Mouse (Mus musculus) cerebellum, postnatal 36 days (tissue): ENCODE measurements around the gene Hist1h2ag.
A peak's percentile ranks its signal among the peaks of the same experiment; 100 is the strongest.
"Not testable (repeated sequence)": the region's sequence is repeated elsewhere in the genome, so short reads cannot be mapped to it uniquely, and the experiment has no call there.

Source experiments
- DNase-seq, 2 experiments: peaks; one replicate each; pipeline ENCODE4 v3.0.0; 2021 to 2022; ENCODE audit warnings: mixed read lengths in 2 of 2

Hist1h2ag gene

DNA sequence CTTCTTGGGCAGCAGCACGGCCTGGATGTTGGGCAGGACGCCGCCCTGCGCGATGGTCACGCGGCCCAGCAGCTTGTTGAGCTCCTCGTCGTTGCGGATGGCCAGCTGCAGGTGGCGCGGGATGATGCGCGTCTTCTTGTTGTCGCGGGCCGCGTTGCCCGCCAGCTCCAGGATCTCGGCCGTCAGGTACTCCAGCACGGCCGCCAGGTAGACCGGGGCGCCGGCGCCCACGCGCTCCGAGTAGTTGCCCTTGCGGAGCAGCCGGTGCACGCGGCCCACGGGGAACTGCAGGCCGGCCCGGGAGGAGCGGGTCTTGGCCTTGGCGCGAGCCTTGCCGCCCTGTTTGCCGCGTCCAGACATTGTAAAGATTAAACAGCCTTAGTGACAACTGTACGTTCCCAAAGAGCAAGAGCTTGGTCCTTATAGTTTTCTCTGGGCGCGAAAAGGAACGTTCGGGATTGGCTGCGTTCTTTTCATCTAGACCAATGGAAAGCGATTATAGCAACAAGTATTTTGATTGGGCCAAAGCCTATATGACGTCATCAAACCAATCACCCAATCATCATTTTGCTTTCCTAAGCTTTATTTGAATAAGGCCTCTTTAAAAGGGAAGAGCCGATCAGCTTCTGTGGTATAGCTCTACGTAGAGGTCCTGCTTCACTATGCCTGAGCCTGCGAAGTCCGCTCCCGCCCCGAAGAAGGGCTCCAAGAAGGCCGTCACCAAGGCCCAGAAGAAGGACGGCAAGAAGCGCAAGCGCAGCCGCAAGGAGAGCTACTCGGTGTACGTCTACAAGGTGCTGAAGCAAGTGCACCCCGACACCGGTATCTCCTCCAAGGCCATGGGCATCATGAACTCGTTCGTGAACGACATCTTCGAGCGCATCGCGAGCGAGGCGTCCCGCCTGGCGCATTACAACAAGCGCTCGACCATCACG lies at the start of gene Hist1h2ag, which contains the start of gene Hist1h2bj:
Gene Hist1h2ag, minus strand, starts transcription at position 377 of the 935 bp plus-strand sequence.
Gene Hist1h2bj, plus strand, starts transcription at position 647 of the 935 bp plus-strand sequence.
- DNase-seq, result peak; percentile 75 to 92

DNA sequence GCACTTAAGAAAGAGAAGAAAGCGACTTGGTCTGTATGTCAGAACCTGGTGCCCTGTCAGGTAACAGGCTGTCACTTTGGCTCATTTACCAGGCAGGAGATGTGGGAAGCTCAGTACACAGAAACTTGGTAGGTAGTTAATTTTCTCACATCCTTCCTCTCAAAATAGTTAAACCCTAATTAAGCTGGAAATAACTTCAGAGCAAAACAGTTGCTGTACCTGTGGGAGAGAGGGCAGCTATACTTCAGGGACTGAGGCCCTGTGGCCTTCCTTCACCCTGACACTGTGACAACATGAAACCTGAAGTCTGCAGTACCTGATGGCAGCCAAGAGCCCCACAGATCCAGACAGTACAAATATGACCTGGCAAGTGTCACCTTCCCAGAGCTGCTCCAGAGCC lies 41.4 kb upstream of the Hist1h2ag start, which contains the start of gene Vmn1r188:
Gene Vmn1r188, plus strand, starts transcription at position 301 of the 400 bp plus-strand sequence.
- not testable (repeated sequence) for DNase-seq

DNA sequence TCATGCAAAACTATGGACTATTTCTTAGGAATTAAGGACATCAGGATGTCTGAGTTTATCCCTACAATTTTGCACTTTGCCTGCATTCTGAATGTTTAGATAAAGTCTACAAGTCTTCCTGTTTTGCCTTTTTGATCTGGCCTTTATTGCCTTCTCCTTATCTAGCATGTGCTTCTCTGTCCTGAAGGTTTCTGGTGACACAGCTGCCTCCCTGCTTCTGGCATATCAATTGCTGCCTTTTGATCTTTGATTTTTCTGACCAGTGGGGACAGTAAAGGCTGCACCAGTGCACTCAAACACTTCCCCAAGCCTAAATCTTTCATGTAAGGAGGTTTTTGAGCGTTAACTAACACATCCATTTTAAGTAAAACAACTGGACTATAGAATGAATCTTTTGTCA lies 20.7 kb upstream of the Hist1h2ag start:
- DNase-seq, result no peak

DNA sequence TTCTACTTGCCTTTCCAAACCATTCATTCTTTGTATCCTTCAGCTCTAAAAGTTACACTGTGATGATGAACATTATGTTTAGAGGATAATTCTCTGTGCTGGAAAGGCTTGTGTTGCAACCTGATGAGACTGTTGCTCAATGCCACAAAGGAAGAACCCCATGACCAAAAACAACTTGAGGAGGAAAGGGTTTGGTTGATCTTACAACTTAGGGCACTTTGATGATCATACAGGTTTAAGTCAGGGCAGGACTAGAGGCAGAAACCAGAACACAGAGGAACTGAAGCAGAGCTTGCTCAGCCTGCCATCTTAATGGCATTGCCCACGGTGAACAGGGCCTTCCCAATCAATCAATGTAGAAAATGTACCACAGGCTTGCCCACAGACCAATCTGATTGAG lies 18.7 kb upstream of the Hist1h2ag start:
- no peak for DNase-seq

DNA sequence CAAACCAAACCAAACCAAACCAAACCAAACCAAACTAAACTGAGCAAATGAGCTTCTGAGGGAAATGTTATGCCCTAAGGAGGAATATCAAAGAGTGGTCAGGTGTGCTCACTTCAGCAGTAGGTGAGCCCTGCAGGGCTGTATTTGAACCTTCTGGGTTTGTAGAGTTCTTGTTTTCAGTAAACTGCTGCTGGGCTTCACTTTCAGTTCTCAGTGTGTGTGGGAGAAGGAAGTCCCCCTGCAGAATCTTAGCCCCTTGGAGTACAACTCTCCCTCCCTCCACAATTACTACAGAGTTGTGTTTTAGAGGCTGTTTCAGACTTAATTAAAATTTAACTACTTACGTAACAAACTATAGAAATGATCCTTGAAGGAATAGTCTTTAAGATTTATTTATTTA lies 11.0 kb upstream of the Hist1h2ag start:
- no peak for DNase-seq

DNA sequence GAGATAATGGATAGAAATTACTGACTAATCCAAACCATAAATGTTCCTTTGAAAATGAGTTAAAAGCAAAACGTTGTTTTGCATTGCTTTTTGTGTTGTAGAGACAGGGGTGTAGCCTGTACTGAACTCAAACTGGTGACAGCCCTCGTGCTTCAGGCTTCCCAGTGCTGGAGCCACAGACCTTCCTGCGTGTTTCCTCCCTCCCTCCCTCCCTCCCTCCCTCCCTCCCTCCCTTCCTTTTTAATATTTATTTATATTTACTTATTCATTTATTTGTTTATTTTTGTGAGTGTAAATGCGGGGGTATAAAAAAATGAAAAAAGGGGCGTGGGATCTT lies 8.7 kb upstream of the Hist1h2ag start:
- DNase-seq, result no peak

DNA sequence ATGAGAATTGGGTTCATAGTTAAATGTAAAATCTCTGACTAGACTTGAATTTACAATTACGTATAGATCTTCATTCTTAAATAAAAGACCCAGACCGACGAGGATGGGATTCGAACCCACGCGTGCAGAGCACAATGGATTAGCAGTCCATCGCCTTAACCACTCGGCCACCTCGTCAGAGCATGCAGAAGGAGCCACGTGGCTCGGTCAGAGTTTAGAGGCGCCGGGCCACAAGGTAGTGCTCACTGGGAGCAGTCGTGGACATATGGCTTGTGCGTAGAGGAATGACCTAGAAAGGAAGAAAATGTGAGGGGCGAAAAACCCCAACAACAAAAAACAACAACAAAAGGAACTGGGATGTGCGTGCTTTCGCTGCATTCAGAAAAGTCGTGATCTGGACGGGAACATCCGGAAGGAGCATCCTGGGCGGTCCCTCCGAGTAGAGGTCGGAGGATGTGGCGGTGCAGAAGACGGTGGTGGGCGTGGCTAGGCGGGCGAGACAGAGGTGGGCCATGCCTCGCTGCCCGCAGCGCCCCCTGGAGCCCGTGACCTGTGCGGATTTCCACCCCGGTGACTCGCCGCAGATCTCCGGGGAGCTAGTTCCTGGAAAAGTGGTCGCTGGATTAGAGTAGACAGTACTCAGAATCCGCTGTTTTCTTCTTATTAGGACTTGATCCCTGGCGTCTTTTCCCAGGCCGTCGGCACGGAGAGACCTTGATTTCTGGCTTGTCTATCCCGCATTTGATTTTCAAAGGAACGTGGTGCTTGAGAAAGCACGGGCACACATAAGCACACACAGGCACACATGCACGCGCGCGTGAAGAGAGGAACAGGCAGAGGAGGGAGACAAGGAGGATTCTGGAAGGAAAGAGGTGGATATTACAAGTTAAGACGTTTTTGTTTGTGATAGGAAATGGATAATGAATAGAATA lies 8.1 kb upstream of the Hist1h2ag start:
- DNase-seq, result peak; percentile 67 to 71

DNA sequence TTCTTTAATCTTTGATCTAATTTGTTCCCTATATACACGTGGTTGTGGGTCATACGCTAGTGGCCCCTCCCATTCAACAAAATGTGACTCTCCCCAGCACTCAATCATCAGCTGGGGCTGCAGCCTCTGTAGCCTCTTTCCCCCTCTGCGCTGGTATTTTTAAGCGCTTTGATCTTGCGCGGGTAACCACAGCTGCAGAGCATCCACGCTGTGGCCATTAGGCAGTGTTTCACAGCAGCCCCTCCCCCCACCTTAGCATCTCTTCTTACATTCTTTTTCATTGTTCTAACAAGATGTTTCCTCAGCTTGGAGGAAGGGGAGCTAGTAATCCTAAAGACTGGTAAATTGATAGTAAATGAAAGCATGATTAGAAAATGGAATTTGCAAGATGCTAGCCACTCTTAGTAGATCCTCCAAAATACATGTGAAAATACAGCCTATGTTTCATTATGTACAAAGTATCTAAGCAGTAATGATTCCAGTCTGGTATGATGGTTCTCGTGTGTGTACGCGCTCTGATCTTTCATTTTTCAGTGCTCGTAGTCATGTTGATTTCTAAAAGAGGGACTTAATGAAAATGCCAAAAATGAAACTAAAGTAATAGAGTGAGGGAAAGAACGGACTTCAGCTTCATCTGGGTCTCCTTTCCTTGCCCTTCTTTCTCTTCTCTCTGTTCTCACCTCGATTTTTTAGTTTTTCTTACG lies 7.1 kb upstream of the Hist1h2ag start:
- DNase-seq, result no peak

DNA sequence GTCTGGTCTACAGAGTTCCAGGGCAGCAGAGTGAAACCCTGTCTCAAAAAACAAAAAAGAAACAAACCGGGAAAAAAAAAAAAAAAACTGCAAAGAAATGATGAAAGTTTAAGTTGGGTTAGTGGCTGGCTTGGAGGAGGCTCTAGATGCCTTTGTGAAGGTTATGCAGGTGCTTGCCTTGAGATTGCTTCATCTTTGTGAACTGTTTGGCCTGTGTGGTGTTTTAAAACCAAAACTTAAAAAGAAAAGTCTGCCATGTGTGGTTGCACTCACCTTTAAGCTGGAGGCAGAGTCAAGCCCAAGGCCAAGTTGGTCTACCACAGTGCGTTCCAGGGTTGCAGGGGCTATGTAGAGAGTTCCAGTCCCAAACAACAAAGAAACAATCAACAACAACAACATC lies 6.3 kb upstream of the Hist1h2ag start:
- DNase-seq, result no peak

DNA sequence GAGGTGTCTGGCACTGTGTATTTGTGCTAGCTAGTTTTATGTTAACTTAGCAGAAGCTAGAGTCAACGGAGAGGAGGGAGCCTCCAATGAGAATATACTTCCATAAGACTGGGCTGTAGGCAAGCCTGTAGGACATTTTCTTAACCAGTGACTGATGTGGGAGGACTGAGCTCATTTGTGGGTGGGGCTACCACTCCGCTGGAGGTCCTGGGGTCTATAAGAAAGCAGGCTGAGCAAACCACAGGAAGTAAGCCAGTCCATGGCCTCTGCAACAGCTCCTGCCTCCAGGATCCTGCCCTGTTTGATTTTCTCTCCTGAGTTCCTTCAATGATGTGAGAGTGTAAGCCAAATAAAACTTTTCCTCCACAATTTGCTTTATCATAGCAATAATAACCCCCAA lies 2.6 kb upstream of the Hist1h2ag start:
- DNase-seq, result no peak

DNA sequence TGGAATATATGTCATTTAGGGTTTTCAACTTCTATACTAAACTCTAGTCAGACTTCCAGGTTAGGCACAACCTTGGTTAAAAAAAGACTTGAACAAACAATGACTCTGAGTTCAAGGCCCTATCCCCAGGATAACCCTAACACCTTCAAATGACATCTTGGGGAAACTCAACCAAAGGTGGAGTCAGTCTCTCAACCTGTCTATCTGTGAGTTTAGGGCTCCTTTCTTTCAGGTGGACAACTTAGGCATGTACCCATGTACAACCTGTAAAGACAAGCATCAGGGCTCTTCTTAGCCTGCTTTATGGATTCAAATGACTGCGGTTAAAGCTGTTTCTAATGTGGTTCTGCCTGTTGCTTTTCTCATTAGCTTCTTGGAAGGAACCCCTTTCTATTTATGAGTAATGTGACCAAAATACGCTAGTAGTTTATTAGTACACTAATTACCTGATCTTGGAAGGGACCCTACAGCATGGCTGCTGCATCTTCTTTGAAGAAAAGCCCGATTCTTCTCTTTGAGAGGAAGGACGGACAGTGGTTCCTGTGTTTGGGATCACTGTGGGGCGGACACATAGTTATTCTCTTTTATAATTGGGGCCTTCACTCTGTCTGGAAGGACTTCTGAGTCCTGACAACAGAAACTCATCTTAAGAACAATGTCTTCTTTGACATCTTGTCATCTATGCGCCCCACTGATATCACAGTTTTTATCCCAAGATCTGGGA lies 1.9 kb upstream of the Hist1h2ag start:
- no peak for DNase-seq

DNA sequence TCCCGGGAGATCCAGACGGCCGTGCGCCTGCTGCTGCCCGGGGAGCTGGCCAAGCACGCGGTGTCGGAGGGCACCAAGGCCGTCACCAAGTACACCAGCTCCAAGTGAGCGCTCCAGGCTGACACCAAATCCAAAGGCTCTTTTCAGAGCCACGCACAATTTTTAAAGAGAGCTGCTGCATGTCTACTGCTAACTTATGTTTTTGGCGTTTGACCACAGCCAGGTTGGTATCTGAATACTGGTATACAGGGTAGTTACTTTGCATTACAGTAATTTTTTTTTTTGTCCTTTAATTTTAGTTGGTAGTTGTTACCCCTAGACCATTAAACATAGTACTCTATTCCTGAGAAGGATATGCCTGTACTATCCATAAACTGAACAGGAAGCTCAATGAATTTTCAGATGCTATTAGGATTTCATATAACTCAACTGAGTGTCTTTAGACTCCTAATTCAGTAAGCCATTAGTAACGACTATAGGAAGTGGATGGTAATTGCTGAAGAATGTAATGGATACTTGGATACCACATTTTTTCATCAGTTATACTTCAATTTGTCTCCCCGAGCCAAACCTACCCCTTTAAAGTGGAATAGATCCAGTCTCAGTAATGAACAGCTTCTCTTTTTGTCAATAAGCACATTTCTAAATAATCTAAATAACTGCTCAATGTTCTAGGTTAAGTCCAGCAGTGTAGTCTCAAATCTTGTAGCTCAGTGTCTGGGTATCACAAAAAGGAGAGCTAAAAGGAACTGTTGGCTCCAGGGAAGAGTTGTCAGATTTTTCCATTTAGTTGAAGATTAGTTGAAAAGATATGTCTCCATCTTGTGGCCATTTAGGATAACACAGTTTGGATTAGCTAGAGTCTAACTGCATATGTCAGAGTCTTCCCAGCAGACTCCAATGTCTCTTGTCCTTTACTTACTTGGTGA lies 1.0 kb upstream of the Hist1h2ag start:
- peak in 1 of 2 experiments; percentile 13 for DNase-seq

DNA sequence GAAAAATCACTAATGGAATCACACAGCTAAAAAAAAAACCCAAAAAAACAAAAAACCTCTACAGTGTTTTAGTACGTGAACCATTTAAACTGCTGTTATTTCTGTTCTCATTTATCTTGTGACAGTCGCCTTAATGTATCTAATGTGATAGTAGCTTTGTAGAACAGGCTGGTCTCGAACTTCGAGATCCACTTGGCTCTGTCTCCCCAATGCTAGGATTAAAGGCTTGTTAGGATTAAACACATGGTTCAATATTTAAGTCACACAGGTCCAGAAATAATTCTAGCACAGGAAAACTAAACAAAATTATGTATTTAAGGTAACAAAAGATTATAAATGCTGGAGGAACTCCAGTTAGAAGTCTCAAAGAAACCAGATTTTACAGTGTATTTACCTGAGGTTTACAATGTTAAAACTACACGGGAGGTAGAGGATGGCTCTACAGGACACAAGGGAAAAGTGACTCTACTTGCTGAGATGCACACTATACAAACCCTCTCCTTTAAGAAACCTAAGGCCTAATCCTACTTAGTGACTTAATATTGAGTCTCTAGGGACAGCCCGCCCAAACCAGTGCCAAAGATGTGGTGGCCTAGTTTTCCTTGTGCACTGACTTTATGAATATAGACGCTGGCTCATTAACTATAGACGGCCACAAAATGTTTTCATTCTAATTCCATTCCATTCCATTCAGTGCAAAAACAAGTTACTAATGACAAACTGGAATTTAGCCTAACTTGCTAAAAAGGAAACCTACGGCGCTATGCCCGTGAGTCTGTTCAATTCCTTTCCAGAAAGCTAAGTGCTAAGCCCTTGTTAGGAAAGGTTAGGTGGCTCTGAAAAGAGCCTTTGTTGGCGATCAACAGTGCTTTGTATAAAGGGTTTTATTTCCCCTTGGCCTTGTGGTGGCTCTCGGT lies 835 bp downstream of the Hist1h2ag start:
- DNase-seq, result no peak

DNA sequence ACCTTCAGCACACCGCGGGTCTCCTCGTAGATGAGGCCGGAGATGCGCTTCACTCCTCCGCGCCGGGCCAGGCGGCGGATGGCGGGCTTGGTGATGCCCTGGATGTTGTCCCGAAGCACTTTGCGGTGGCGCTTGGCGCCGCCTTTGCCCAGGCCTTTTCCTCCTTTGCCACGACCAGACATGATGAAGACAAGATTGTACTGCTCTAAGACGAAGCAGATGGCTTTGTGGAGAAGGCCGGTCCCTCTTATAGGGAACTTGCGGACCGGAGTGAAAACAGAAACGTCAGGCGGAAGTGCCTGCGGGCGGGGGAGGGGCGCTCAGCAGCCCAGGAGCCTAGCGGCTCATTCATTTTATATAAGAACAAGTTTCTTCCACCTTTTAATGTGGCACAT lies 1.6 kb downstream of the Hist1h2ag start, which contains the start of gene Hist1h4i:
Gene Hist1h4i, minus strand, starts transcription at position 221 of the 395 bp plus-strand sequence.
- peak; percentile 96 to 99 for DNase-seq

DNA sequence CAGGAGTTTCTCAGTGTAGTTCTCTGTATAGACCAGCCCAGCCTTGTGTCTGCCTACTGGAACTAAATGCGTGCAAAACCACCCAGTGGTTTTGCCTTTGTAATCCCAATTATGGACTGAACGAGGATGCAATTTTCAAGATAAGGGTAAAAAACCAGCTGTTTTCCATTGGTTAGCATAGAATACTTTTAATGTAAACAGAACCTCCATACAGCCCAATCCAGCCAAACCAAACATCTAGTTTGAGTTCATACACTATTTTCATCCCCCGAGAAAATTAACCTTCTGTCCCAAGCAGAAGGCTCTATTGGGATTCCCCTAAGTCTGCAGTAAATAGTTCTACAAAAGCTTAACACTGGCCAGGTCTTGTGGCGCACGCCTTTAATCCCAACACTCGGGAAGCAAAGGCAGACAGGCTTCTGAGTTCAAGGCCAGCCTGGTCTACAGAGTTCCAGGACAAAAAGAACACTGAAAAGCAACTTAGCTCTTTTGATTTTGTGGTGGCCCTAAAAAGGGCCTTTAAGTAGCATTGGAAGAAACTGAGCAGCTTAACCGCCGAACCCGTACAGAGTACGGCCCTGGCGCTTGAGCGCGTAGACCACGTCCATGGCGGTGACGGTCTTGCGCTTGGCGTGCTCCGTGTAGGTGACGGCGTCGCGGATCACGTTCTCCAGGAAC lies 2.1 kb downstream of the Hist1h2ag start:
- peak in 1 of 2 experiments; percentile 14 for DNase-seq

DNA sequence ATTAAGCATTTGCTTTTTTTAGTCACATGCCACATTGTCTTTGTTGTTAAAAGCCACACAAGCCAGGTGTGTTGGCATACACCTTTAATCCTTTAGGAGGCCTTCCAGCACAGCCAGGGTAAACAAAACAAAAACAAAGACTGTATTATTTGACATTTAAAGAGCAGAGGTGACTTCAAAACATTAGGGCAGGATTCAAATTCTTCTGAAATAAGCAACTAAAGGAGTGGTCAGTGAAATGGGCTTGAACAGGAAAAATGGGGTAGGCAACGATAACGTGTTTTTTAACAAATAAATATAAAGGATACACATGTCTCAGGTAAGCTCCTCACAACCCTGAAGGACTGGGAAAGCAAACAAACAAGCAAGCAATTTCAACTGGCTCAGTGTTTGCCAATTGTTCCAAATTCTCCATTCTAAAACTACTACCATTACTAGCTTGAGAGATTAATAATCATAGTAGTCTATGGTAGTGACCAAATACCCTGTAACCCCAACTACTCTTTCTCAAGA lies 2.7 kb downstream of the Hist1h2ag start:
- DNase-seq, result no peak

DNA sequence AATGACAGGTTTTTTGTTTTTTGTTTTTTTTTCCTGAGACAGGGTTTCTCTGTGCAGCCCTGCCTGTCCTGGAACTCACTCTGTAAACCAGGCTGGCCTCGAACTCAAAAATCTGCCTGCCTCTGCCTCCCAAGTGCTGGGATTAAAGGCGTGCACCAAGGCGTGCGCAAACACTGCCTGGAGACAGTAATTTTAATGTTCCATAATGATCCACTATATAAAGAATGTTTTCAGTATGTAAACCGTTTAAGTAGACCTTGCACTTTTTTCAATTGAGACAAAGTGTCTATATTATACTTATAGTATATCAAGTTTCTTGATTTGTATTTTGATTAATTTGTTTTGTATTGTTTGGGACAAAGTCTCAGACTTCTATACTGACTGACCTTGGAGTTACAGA lies 3.4 kb downstream of the Hist1h2ag start:
- DNase-seq, result no peak

DNA sequence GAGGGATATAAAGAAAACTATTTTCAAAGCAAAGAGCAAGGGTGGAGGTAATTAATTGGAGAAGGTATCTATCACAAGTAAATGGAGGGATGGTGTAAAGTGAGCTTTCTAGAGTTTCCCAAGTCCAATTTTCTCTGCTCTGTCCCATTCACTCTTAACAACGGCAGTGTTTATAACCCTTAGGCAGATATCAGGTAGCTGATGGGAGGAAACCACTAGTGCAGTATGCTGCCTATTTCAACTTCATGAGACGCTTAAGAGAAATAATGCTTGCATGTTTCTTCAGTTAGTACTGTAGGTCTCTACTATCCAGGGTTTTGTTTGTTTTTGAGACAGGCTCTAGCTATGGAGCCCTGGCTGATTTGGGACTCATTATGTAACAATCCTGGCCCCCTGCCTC lies 5.3 kb downstream of the Hist1h2ag start:
- DNase-seq, result no peak

DNA sequence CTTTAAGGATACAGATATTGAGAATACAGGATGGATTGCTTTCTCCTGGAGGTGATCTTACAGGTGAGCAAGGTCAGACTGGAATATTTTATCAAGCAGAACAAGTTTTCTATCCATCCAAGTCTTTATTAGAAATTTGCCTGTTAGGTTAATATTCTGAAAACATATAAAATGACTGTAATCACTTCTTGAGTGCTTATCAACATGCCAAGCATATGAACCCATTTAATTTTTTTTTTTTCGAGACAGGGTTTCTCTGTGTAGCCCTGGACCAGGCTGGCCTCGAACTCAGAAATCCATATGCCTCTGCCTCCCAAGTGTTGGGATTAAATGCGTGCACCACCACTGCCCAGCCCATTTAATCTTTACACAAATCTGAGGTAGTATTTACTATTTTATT lies 5.8 kb downstream of the Hist1h2ag start:
- DNase-seq, result no peak
